Mouse (Mus musculus) embryonic facial prominence, embryonic 12.5 days (tissue): ENCODE results near the gene Olfr983. TPM values are rescaled to one million over a fixed set of nuclear protein-coding genes. Genes with fewer than 3 reads are reported as not detected.

Experiments
- ATAC-seq: fragments of 200-750 bp; cut with Nextera tagmentation; 2 replicates; pipeline ENCODE4 v1.8.0; 2017; ENCODE audit not compliant: insufficient number of reproducible peaks, insufficient read depth, low FRiP score, low TSS enrichment
- H3K27ac ChIP-seq: fragments of 300-500 bp; sonication (generic); 2 replicates; pipeline ENCODE4 v1.5.1; 2016; ENCODE audit warnings: mild to moderate bottlenecking
- H3K27me3 ChIP-seq: fragments of 300-500 bp; sonication (generic); 2 replicates; pipeline ENCODE4 v1.6.1; 2016; ENCODE audit warnings: mild to moderate bottlenecking, moderate library complexity
- H3K36me3 ChIP-seq: fragments of 300-500 bp; sonication (generic); 2 replicates; pipeline ENCODE4 v1.6.1; 2016; ENCODE audit warnings: mild to moderate bottlenecking
- H3K4me1 ChIP-seq: fragments of 300-500 bp; sonication (generic); 2 replicates; pipeline ENCODE4 v1.6.1; 2016
- H3K4me2 ChIP-seq: fragments of 300-500 bp; sonication (generic); replicated peaks from 2 replicates; pipeline ENCODE4 v1.6.1; 2016; ENCODE audit warnings: mild to moderate bottlenecking, moderate library complexity
- H3K4me3 ChIP-seq: fragments of 300-500 bp; sonication (generic); 2 replicates; pipeline ENCODE4 v1.5.1; 2016; ENCODE audit warnings: mild to moderate bottlenecking
- H3K9ac ChIP-seq: fragments of 300-500 bp; sonication (generic); 2 replicates; pipeline ENCODE4 v1.6.1; 2016; ENCODE audit warnings: mild to moderate bottlenecking, moderate library complexity
- H3K9me3 ChIP-seq: fragments of 300-500 bp; sonication (generic); 2 replicates; pipeline ENCODE4 v1.6.1; 2016; ENCODE audit warnings: mild to moderate bottlenecking, moderate library complexity
- WGBS: fragments of 180-500 bp; shearing (Covaris S2); methylation state at CpG from one replicate; pipeline ENCODE4 v1.1.7; 2016; 5-methylcytosine and 5-hydroxymethylcytosine counted together
- polyA plus RNA-seq: library from polyadenylated mRNA; unstranded; fragments of >200 nt; fragmentation: Nextera tagmentation; extraction: Ambion mirVana; gene quantifications from 2 replicates; pipeline ENCODE4 v1.2.1, GENCODE M21; 2016

Olfr983 gene
- not detected in 2 replicates for polyA plus RNA-seq

GRCm38 (mm10) chr9:40093495-40093894, at the start of gene Olfr983:
Gene Olfr983 (minus strand): TSS chr9:40093595.
- no peak within 1 kb of the TSS for H3K4me3 ChIP-seq
- no peaks in the 10 kb centered on the region for H3K4me1 ChIP-seq
- no peak within 1 kb of the TSS for H3K9ac ChIP-seq
- no peak within 1 kb of the TSS for H3K27ac ChIP-seq
- no peak within 1 kb of the TSS for H3K4me2 ChIP-seq
- ATAC-seq, result no peak
- WGBS, result 70% methylated on average over 2 of the region's 2 CpGs
- no peaks in the 10 kb centered on the region for H3K36me3 ChIP-seq
- no peaks in the 10 kb centered on the region for H3K27me3 ChIP-seq
- H3K9me3 ChIP-seq, result no peaks in the 10 kb centered on the region

GRCm38 (mm10) chr9:40141544-40141943, 48.1 kb upstream of the Olfr983 start:
- H3K9ac ChIP-seq, result no peak overlapping the region
- H3K27me3 ChIP-seq, result no peaks in the 10 kb centered on the region
- no peaks in the 10 kb centered on the region for H3K4me1 ChIP-seq
- H3K4me2 ChIP-seq, result no peak overlapping the region
- no peak overlapping the region for H3K27ac ChIP-seq
- no peaks in the 10 kb centered on the region for H3K9me3 ChIP-seq
- no peak overlapping the region for H3K4me3 ChIP-seq
- ATAC-seq, result no peak
- no peaks in the 10 kb centered on the region for H3K36me3 ChIP-seq
- 49% methylated on average over 1 of the region's 1 CpGs for WGBS

GRCm38 (mm10) chr9:40139484-40139883, 46.1 kb upstream of the Olfr983 start:
- Histone ChIP-seq H3K27me3 (no peaks in the 10 kb centered on the region), H3K27ac (no peak overlapping the region), H3K4me3 (no peak overlapping the region), H3K36me3 (no peaks in the 10 kb centered on the region), H3K4me2 (no peak overlapping the region), H3K9me3 (no peaks in the 10 kb centered on the region), H3K9ac (no peak overlapping the region), H3K4me1 (no peaks in the 10 kb centered on the region)
- WGBS, result 70% methylated on average over 4 of the region's 4 CpGs
- ATAC-seq, result no peak

GRCm38 (mm10) chr9:40136987-40137688, 43.7 kb upstream of the Olfr983 start:
- H3K9ac ChIP-seq, result no peak overlapping the region
- no peak for ATAC-seq
- H3K27ac ChIP-seq, result no peak overlapping the region
- H3K9me3 ChIP-seq, result no peaks in the 10 kb centered on the region
- H3K4me2 ChIP-seq, result no peak overlapping the region
- no peaks in the 10 kb centered on the region for H3K36me3 ChIP-seq
- WGBS, result 79% methylated on average over 6 of the region's 6 CpGs
- no peak overlapping the region for H3K4me3 ChIP-seq
- no peaks in the 10 kb centered on the region for H3K4me1 ChIP-seq
- no peaks in the 10 kb centered on the region for H3K27me3 ChIP-seq

GRCm38 (mm10) chr9:40130556-40130955, 37.2 kb upstream of the Olfr983 start:
- WGBS, result 86% methylated on average over 1 of the region's 1 CpGs
- no peak overlapping the region for H3K27ac ChIP-seq
- H3K9ac ChIP-seq, result no peak overlapping the region
- no peaks in the 10 kb centered on the region for H3K36me3 ChIP-seq
- H3K4me1 ChIP-seq, result no peaks in the 10 kb centered on the region
- no peaks in the 10 kb centered on the region for H3K9me3 ChIP-seq
- no peak overlapping the region for H3K4me3 ChIP-seq
- no peaks in the 10 kb centered on the region for H3K27me3 ChIP-seq
- H3K4me2 ChIP-seq, result no peak overlapping the region
- ATAC-seq, result no peak

- H3K27ac ChIP-seq, result no peak within 1 kb of the TSS
- H3K4me3 ChIP-seq, result no peak within 1 kb of the TSS
- no peak for ATAC-seq
- no peak within 1 kb of the TSS for H3K9ac ChIP-seq
- no peaks in the 10 kb centered on the region for H3K4me1 ChIP-seq
- 73% methylated on average over 1 of the region's 1 CpGs for WGBS
- no peaks in the 10 kb centered on the region for H3K9me3 ChIP-seq
- no peaks in the 10 kb centered on the region for H3K36me3 ChIP-seq
- no peaks in the 10 kb centered on the region for H3K27me3 ChIP-seq
- H3K4me2 ChIP-seq, result no peak within 1 kb of the TSS
These were observed 36.7 kb upstream of the Olfr983 start, which contains the start of gene Olfr985 for GRCm38 (mm10) chr9:40130084-40130483. Gene Olfr985 (minus strand): TSS chr9:40130184.

- H3K4me2 ChIP-seq, result no peak overlapping the region
- no peak overlapping the region for H3K4me3 ChIP-seq
- no peaks in the 10 kb centered on the region for H3K36me3 ChIP-seq
- H3K9ac ChIP-seq, result no peak overlapping the region
- no peaks in the 10 kb centered on the region; the same call in 1 of the 2 replicates for H3K4me1 ChIP-seq
- no peaks in the 10 kb centered on the region for H3K27me3 ChIP-seq
- H3K9me3 ChIP-seq, result no peaks in the 10 kb centered on the region
- H3K27ac ChIP-seq, result no peak overlapping the region
- no peak for ATAC-seq
- 74% methylated on average over 5 of the region's 5 CpGs for WGBS
These were observed 23.9 kb upstream of the Olfr983 start for GRCm38 (mm10) chr9:40117287-40117659.

GRCm38 (mm10) chr9:40116645-40117286, 23.4 kb upstream of the Olfr983 start:
- H3K9ac ChIP-seq, result no peak overlapping the region
- no peak overlapping the region for H3K27ac ChIP-seq
- WGBS, result 55% methylated on average over 10 of the region's 10 CpGs
- no peaks in the 10 kb centered on the region for H3K9me3 ChIP-seq
- H3K36me3 ChIP-seq, result no peaks in the 10 kb centered on the region
- no peaks in the 10 kb centered on the region for H3K27me3 ChIP-seq
- no peak overlapping the region for H3K4me3 ChIP-seq
- H3K4me1 ChIP-seq, result no peaks in the 10 kb centered on the region; the same call in 1 of the 2 replicates
- H3K4me2 ChIP-seq, result no peak overlapping the region
- 0 out of 2 replicates have a peak, but pooled peaks have one; percentile 22 for ATAC-seq

- no peaks in the 10 kb centered on the region for H3K9me3 ChIP-seq
- no peaks in the 10 kb centered on the region; the same call in 1 of the 2 replicates for H3K4me1 ChIP-seq
- no peaks in the 10 kb centered on the region for H3K27me3 ChIP-seq
- no peak within 1 kb of the TSS for H3K4me2 ChIP-seq
- no peak within 1 kb of the TSS for H3K9ac ChIP-seq
- WGBS, result 88% methylated on average over 2 of the region's 2 CpGs
- ATAC-seq, result no peak
- H3K36me3 ChIP-seq, result no peaks in the 10 kb centered on the region
- H3K27ac ChIP-seq, result no peak within 1 kb of the TSS
- H3K4me3 ChIP-seq, result no peak within 1 kb of the TSS
These were observed 20.7 kb upstream of the Olfr983 start, which contains the start of gene Olfr984 for GRCm38 (mm10) chr9:40114106-40114505. Gene Olfr984 (minus strand): TSS chr9:40114206.

GRCm38 (mm10) chr9:40094769-40095168, 1.4 kb upstream of the Olfr983 start:
- no peak for ATAC-seq
- Histone ChIP-seq H3K27me3 (no peaks in the 10 kb centered on the region), H3K36me3 (no peaks in the 10 kb centered on the region)

GRCm38 (mm10) chr9:40073529-40073928, 19.9 kb downstream of the Olfr983 start, which contains the start of gene Olfr982:
Gene Olfr982 (plus strand): TSS chr9:40073829.
- ATAC-seq, result no peak

More at GRCm38 (mm10) chr9:40094769-40095168, 1.4 kb upstream of the Olfr983 start:
- Histone ChIP-seq H3K4me1 (no peaks in the 10 kb centered on the region), H3K4me2 (no peak overlapping the region), H3K9me3 (no peaks in the 10 kb centered on the region), H3K4me3 (no peak overlapping the region), H3K9ac (no peak overlapping the region), H3K27ac (no peak overlapping the region)
- 56% methylated on average over 3 of the region's 3 CpGs for WGBS

GRCm38 (mm10) chr9:40050138-40050537, 43.3 kb downstream of the Olfr983 start:
- H3K9me3 ChIP-seq, result no peaks in the 10 kb centered on the region
- H3K4me1 ChIP-seq, result no peaks in the 10 kb centered on the region
- H3K4me3 ChIP-seq, result no peak overlapping the region
- H3K27me3 ChIP-seq, result no peaks in the 10 kb centered on the region
- H3K9ac ChIP-seq, result no peak overlapping the region
- no peaks in the 10 kb centered on the region for H3K36me3 ChIP-seq
- no peak overlapping the region for H3K4me2 ChIP-seq
- H3K27ac ChIP-seq, result no peak overlapping the region
- WGBS, result 91% methylated on average over 19 of the region's 19 CpGs
- ATAC-seq, result no peak

More at GRCm38 (mm10) chr9:40073529-40073928, 19.9 kb downstream of the Olfr983 start, which contains the start of gene Olfr982:
- H3K27me3 ChIP-seq, result no peaks in the 10 kb centered on the region
- no peaks in the 10 kb centered on the region for H3K4me1 ChIP-seq
- H3K36me3 ChIP-seq, result no peaks in the 10 kb centered on the region
- H3K4me3 ChIP-seq, result no peak within 1 kb of the TSS
- whole genome bisulfite sequencing, result 74% methylated on average over 2 of the region's 2 CpGs
- no peaks in the 10 kb centered on the region for H3K9me3 ChIP-seq
- H3K9ac ChIP-seq, result no peak within 1 kb of the TSS
- no peak within 1 kb of the TSS for H3K27ac ChIP-seq
- no peak within 1 kb of the TSS for H3K4me2 ChIP-seq
